Mouse (Mus musculus) layer of hippocampus, adult 2 months (tissue): ENCODE data around the gene Gsx1. TPM values are rescaled to one million over a fixed set of nuclear protein-coding genes. Genes with fewer than 3 reads are reported as not detected.

Experiments
- DNase-seq, 2 experiments: peaks; one replicate each; pipeline ENCODE4 v3.0.0; 2022; ENCODE audit warnings: low spot score in 2 of 2
- H3K27ac ChIP-seq: fragments of 200-600 bp; 2 replicates; pipeline ENCODE4 v1.8.1; 2022
- H3K4me3 ChIP-seq: fragments of 200-600 bp; 2 replicates; pipeline ENCODE4 v1.8.1; 2022; ENCODE audit warnings: mild to moderate bottlenecking
- CTCF ChIP-seq: fragments of 200-600 bp; conservative IDR thresholded peaks from 2 replicates; pipeline ENCODE4 v1.8.1; 2022; ENCODE audit warnings: antibody characterized with exemption, mild to moderate bottlenecking, moderate library complexity
- total RNA-seq, 2 experiments: library from RNA; stranded (reverse); gene quantifications; 2 replicates each; pipeline ENCODE4 v1.2.3; 2021

Gsx1 gene
- total RNA-seq, 2 experiments from 2014 or later, result 0.20 to 0.52 TPM

DNA sequence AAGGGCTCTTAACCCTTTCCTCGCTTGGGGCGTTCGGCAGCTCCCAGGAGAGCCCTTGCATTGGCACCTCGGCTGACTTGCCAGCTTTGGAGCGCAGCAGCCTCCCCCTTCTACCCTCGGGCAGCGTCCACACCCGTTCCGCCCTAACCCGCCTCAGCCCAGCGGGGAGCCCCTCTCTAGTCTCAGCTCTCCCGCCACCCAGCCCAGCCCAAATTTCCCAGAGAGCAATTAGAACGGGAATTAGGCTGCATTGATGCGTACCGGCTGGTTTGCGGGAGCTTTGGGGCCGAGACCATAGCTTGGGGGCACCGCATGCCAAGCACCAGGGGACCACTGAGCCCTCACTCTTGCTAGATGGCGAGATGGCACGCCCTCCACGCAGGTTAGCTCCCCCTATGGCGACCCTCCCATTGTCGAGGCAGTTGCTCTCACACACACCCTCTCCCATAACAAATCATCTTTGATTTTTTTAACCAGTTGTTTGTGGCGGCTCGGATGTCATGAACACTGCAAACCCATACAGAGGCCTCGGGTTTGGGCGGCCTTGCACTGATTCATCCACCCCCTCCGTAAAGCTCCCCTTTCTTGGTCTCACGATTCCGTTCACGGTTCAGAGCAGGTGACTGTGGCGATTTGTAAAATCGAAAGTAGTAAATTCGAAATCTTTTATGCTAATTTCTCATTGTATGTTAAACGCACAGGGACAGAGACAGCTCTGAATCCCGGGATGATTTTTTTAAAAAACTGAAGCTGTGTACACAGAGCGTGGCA, 1.5 kb upstream of the Gsx1 start:
- Histone ChIP-seq H3K27ac (no peak overlapping the region), H3K4me3 (peak overlapping the region; percentile 30)
- TF ChIP-seq CTCF, result no peak
- no peak for DNase-seq

DNA sequence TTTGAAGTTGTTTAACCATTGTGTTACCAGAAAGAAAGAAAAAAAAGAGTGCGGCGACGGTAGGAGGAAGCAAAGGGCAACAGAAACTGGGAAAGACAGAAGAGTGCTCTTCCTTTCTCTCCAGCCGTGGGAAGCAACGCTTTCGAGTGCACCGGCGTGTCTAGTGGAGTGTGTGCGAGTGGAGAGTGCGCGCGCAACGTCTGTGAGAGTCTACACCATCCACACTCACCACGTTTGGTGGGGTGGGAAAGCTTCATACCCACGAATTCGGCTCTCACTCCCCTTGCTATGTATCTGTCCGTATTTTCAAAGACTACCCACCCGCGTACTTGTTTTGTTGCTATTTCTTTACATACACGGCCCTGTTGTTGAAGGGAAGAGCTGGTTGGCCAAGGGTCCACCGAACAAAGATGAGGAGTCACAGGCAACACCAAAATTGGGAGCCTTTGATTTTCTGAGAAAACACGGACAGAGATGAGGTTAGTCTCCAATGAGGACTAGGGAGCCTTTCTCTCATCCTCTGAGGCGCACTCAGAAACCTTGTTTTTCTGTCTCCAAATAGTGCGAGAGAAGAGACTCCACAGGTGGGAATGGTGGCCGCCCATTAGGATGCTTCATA, 835 bp upstream of the Gsx1 start:
- peak overlapping the region; percentile 30 for H3K4me3 ChIP-seq
- TF ChIP-seq CTCF, result no peak
- DNase-seq, result no peak
- H3K27ac ChIP-seq, result no peak overlapping the region

DNA sequence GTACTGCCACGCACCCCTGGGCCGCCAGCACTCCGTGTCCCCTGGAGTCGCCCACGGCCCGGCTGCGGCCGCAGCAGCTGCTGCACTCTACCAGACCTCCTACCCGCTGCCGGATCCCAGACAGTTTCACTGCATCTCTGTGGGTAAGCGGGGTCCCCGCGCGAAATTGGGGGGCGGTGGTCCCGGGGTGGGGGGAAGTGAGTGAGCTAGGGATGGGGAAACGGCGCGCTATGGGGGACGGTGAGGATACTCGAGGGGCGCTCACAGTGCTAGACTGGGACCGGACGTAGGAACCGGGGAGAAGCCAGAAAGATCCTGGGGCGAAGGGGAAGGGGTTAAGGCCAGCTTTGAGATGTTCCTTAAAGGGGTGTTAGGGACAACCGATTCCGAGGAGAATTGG, 660 bp downstream of the Gsx1 start:
- no peak for TF ChIP-seq CTCF
- peak overlapping the region; percentile 33; the same call in 1 of the 2 replicates for H3K4me3 ChIP-seq
- DNase-seq, result no peak
- H3K27ac ChIP-seq, result no peak overlapping the region

DNA sequence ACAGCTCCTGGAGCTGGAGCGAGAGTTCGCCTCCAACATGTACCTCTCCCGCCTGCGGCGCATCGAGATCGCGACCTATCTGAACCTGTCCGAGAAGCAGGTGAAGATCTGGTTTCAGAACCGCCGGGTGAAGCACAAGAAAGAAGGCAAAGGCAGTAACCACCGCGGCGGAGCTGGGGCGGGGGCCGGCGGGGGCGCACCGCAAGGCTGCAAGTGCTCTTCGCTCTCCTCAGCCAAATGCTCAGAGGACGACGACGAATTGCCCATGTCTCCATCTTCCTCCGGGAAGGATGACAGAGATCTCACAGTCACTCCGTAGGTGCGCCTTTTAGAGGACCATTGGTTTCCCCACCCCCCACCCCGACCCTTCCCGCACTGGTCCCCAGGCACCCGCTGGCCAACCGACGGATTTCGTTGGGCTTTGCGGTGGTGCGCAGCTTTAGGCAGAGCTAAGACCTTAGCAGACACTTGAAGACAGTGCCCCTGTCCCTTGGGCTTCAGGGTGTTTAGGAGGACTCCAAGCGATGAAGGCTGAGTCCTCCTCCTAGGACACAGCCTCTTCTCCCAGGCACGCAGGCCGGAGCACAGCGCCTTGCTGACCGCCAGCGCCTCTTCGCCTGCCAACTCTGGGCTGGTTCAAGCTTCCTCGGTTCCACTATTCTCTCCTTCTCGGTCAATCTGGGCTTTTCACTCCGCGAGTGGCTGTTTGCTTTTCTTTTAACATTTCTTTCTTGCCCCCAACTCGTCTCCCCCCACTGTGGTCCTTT, 1.5 kb downstream of the Gsx1 start:
- DNase-seq, result no peak
- TF ChIP-seq CTCF, result no peak
- Histone ChIP-seq H3K4me3 (no peak overlapping the region), H3K27ac (no peak overlapping the region)

DNA sequence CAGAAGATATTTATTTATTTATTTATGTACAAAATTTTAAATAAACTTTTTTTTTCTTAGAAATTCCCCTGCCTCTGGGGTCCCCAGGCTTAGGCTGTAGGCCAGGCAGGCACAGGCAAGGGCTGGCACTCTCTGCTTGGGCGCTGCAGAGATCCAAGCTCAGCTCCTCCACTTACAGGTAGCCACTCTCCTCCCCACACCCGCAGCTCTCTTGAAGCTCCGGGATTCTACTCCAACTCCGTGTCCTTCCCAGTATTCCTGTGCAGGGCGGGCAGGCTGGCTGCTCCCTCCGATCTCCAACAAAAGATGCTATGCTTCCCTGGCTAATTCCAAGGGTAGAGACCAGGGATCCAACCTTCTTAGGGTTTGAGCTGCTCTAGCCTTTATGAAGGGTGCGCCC, 2.4 kb downstream of the Gsx1 start:
- TF ChIP-seq CTCF, result no peak
- no peak overlapping the region for H3K4me3 ChIP-seq
- no peak for DNase-seq
- H3K27ac ChIP-seq, result no peak overlapping the region

DNA sequence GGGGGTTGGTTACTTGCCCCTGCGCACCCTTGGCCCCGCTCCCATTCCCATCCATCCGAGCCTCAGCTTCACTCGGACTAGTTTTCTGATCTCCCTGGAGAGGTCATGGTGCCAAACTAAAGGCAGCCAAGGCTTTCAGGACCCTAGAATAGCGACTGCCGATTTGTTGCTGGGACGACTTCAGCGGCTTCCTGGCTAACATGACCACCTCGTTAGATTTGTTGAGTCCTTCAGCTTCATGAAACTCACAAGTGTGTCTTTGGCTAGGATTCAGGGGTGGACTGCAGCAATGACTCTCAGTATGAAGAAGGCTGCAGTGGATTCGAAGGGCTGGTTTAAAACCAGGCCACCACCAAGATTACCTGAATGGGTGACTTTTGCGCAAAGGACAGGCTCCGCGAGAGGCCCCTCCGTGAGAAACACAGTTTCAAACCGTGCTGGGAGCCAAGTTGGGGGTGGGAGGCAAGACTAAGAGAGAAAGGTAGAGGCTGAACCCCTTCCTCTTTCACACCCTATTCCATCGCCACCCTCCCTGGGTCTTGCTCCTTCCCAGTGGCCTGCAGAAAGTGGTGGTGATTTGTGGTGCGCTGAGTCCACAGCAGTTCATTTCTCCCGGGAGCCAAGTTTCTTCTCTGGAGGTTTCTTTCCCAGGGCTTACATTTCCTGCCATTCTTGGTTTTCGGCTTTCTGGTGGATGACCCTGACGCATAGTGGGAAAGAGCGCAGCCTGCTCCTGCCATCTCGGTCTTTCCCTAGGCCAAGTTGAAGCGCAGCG, 3.5 kb downstream of the Gsx1 start:
- TF ChIP-seq CTCF, result no peak
- DNase-seq, result no peak
- no peak overlapping the region for H3K4me3 ChIP-seq
- H3K27ac ChIP-seq, result no peak overlapping the region

DNA sequence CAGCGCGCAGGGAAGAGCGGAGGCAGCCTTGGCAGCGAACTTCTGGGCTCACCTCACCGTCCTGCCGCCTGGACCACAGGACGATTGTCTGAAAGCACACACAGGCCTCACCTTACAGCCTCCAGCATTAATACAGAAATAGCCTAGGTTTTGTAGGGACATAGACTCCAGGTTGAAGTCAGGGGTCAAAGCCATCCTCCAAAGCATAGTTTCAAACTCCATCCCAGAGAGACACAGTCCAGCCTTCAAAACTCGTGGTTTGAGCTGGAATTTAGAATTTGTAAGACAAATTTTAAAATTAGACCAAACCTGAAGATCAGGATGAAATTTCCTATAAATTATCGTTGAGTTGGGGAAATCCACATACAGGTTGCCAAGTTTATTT, 4.1 kb downstream of the Gsx1 start:
- Histone ChIP-seq H3K4me3 (no peak overlapping the region), H3K27ac (no peak overlapping the region)
- no peak for DNase-seq
- TF ChIP-seq CTCF, result no peak

DNA sequence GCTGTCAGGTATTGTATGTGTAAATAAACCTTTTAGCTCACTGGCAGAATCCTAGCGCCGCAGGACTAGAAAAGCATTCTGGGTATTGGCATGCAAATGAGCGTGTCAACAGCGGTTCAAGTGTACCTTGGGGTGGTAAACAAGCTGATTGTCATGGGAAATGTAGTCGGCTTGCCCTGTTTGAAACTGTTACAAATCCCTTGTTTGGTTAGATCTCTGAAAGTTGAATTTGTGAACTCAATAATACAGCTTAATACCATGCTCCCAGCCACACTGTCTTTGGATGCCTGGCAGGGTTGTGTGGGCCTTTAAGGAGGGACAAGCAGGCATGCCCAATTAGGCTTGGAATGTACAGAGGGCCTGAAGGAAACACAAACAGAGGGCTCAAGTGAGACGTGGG, 16.4 kb downstream of the Gsx1 start:
- Histone ChIP-seq H3K4me3 (no peak overlapping the region), H3K27ac (no peak overlapping the region)
- DNase-seq, result no peak
- no peak for TF ChIP-seq CTCF

DNA sequence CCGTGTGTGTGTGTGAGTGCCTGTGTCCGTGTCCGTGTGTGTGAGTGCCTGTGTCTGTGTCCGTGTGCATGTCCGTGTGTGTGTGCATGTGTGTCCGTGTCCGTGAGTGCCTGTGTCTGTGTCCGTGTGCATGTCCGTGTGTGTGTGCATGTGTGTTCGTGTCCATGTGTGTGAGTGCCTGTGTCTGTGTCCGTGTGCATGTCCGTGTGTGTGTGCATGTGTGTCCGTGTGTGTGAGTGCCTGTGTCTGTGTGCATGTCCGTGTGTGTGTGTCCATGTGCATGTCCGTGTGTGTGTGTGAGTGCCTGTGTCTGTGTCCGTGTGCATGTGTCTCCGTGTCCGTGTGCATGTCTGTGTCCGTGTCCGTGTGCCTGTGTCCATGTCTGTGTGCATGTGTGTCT, 19.4 kb downstream of the Gsx1 start:
- Histone ChIP-seq H3K4me3 (no peak overlapping the region), H3K27ac (no peak overlapping the region)
- TF ChIP-seq CTCF, result no peak
- DNase-seq, result no peak

DNA sequence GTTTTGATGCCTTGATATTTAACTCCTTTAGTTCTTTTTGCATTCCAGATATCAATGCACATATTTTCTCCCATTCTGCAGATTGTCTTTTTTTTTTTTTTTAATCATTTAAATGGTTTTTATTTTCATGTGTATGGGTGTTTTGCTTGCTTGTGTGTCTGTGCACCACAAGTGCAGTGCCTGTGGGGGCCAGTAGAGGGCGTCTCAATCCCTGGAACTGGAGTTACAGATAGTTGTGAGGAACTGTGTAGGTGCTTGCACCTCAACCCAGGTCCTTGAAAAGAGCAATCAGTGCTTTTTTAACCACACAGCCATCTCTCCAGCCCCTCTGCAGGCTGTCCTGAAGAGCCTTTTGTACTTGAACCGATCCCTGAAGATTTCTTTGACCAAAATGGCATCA, 20.0 kb downstream of the Gsx1 start:
- Histone ChIP-seq H3K27ac (no peak overlapping the region), H3K4me3 (no peak overlapping the region)
- peak; percentile 40 for TF ChIP-seq CTCF
- DNase-seq, result no peak

DNA sequence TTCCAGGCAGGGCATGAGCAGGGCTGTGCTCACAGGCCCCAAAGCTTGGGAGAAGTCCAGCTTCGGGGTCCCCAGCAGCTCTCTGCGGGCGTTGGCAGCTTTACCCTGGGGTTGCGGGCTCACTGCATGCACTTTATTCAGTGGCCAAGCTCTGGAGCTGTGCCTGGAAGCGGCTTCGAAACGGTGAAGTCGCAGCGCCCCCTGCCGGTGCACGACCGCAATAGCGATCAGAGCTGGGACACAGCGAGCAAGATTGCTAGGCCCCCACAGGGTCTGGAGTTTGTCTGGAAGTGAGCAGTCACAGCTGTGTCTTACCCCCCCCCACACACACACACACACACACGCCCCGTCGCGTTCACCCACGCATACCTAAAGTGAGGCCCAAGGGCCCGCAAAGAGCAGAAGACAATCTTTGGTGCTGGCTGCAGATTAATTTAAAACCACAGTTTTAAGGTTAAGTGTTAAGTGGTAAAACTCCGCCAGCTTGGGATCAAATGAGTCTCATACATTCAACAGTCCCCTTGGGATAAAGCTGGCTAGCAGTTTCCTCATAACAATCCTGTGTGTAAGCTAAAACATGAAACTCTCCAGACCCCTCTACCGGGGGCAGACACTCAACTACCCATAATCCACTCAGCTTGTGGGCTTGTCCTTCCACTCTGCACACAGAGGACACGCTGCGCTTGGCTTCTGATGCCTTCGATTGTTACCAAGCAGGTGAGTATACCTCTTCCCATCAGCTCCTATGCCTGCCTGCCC, 39.0 kb downstream of the Gsx1 start:
- TF ChIP-seq CTCF, result peak; percentile 88
- H3K27ac ChIP-seq, result no peak overlapping the region
- DNase-seq, result peak; percentile 63 to 88

More for the DNA sequence above, 39.0 kb downstream of the Gsx1 start:
- H3K4me3 ChIP-seq, result no peak overlapping the region
